Mouse (Mus musculus): Measurements from ENCODE around the gene Crtam. TPM values are rescaled to one million over a fixed set of nuclear protein-coding genes. Genes with fewer than 3 reads are reported as not detected.

The Crtam gene
- 0.21 TPM in 1 of 2 replicates, not detected in the other for polyA plus RNA-seq (2014; fragmentation: Nextera tagmentation; extraction: Ambion mirVana)

DNA sequence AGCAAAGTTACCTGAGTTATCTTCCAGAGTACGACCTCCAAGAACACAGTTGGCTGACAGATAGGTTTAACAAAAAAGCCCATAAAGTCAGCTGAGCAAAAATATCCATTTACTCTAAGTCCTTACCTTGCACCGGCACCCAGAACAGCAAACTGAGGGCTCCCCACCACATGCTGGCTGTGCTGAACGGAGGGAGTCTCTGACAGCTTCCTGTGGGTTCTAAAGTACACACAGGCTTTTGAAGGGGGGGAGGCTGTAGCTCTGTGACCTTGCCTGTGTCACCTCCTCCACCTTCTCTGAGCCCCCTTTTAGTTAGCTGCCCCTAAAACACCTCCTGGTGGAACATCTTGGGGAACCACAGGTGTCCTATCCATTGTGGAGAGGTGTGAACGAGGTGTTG lies at the start of gene Crtam:
Gene Crtam (minus strand): TSS at position 214 of the 400 bp plus-strand sequence.
- Histone ChIP-seq H3K9me3 (ENCODE audit: control insufficient read depth, low read length) (no peaks in the 10 kb centered on the region), H3K27ac (ENCODE audit: low read depth, low read length) (no peak within 1 kb of the TSS), H3K9ac (replicated peaks; ENCODE audit: low read depth, low read length) (no peak within 1 kb of the TSS), H3K4me2 (ENCODE audit: low read depth, low read length) (no peak within 1 kb of the TSS), H3K4me3 (ENCODE audit: low read depth, low read length) (no peak within 1 kb of the TSS), H3K27me3 (ENCODE audit: control insufficient read depth, insufficient read depth, low read length) (no peaks in the 10 kb centered on the region), H3K4me1 (ENCODE audit: control insufficient read depth, insufficient read depth, low read length) (no peaks in the 10 kb centered on the region), H3K36me3 (ENCODE audit: control insufficient read depth, insufficient read depth, low read length) (no peaks in the 10 kb centered on the region)
- ATAC-seq (ENCODE audit: low read depth), result no peak
- 69% methylated on average over 4 of the region's 4 CpGs for WGBS

DNA sequence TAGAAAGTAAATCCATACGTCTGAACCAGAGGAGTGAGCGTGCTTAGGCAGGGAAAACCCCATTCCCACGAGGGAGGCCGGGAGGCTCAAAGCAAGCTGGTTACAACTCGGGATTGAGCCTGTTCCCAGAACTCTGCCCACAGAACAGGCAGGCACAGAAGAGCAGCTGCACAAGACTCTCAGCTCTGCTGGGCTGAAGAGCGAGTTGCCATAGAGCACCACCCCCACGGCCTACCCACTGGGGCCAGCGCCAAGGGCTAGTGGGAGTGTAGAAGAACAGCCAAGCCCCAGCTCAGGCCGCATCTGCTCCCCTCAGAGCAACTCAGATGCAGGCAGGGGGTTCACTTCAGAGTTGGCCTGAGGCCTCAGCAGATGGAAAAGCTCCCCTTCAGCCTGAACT lies 49.7 kb upstream of the Crtam start:
- Histone ChIP-seq H3K4me1 (ENCODE audit: control insufficient read depth, insufficient read depth, low read length) (peaks cover 12% of the 10 kb centered on the region), H3K9me3 (ENCODE audit: control insufficient read depth, low read length) (no peaks in the 10 kb centered on the region), H3K36me3 (ENCODE audit: control insufficient read depth, insufficient read depth, low read length) (no peaks in the 10 kb centered on the region), H3K27me3 (ENCODE audit: control insufficient read depth, insufficient read depth, low read length) (no peaks in the 10 kb centered on the region), H3K27ac (ENCODE audit: low read depth, low read length) (no peak overlapping the region), H3K4me2 (ENCODE audit: low read depth, low read length) (no peak overlapping the region), H3K9ac (replicated peaks; ENCODE audit: low read depth, low read length) (no peak overlapping the region), H3K4me3 (ENCODE audit: low read depth, low read length) (no peak overlapping the region)
- no peak for ATAC-seq (ENCODE audit: low read depth)
- 73% methylated on average over 9 of the region's 9 CpGs for WGBS

DNA sequence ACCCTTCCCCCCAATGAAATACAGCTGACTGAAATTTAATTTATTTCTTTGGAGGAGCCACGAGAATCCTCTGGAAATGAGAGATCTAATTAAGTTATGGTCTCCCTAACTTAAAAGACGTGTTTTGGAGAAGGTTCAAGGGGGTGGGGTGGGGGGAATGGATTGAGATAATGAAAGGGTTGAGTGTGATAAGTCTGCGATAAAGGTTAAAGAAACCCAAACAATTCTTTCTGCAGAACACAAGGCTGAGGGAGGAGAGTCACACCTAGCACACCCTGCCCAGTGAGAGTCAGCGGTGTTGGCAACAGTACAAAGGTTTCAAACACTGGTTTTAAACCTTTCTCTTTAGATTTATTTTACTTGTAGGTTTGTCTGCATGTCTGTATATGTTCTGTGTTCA lies 49.0 kb upstream of the Crtam start:
- H3K4me2 ChIP-seq (ENCODE audit: low read depth, low read length), result no peak overlapping the region
- ATAC-seq (ENCODE audit: low read depth), result no peak
- 54% methylated on average over 4 of the region's 4 CpGs for WGBS
- H3K27ac ChIP-seq (ENCODE audit: low read depth, low read length), result no peak overlapping the region
- no peaks in the 10 kb centered on the region for H3K36me3 ChIP-seq (ENCODE audit: control insufficient read depth, insufficient read depth, low read length)
- no peaks in the 10 kb centered on the region for H3K9me3 ChIP-seq (ENCODE audit: control insufficient read depth, low read length)
- H3K27me3 ChIP-seq (ENCODE audit: control insufficient read depth, insufficient read depth, low read length), result no peaks in the 10 kb centered on the region
- H3K9ac ChIP-seq (replicated peaks; ENCODE audit: low read depth, low read length), result no peak overlapping the region
- H3K4me1 ChIP-seq (ENCODE audit: control insufficient read depth, insufficient read depth, low read length), result peaks cover 12% of the 10 kb centered on the region
- H3K4me3 ChIP-seq (ENCODE audit: low read depth, low read length), result no peak overlapping the region

DNA sequence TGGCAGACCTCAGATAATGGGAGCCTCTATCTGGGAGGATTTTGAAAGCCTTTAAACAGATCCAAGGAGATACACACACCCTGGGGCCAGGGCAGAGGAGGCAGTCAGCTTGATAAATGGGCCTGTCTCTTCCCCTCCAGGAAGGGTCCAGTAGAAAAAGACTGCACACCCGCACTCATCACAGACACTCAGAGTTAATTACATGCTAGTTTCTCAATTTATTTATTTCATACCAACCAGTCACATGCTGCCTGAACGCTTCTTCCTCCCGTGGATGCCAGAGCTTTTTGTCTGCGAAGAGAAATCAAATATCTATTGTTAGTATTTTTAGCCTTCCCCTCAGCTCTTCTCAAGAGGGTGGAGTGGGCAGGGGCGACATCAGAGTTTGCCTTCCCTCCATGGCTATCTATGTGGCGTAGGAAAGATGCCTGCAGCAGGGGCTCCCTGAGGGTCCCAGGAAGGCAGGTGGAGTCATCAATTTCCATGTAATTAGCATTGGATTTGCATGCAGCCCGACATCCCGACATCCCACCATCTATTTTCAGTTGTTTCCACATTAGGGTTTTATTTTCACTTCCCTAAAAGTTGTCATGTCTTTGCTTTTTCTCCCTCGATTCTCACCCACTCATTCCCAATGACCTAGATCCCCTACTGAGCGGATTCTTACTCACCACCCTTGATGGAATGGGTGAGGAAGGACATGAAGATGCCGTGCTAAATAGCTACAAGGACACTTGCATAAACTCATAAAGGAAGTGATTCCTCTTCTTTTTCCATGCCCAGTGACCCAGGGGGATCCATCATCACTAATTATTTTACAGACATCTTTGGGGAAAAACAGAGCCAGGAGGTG lies 46.9 kb upstream of the Crtam start:
- H3K9me3 ChIP-seq (ENCODE audit: control insufficient read depth, low read length), result no peaks in the 10 kb centered on the region
- no peaks in the 10 kb centered on the region for H3K36me3 ChIP-seq (ENCODE audit: control insufficient read depth, insufficient read depth, low read length)
- no peak overlapping the region for H3K4me2 ChIP-seq (ENCODE audit: low read depth, low read length)
- ATAC-seq (ENCODE audit: low read depth), result peak; percentile 41; the same call in 1 of the 2 replicates
- H3K27me3 ChIP-seq (ENCODE audit: control insufficient read depth, insufficient read depth, low read length), result no peaks in the 10 kb centered on the region
- peaks cover 12% of the 10 kb centered on the region for H3K4me1 ChIP-seq (ENCODE audit: control insufficient read depth, insufficient read depth, low read length)
- H3K9ac ChIP-seq (replicated peaks; ENCODE audit: low read depth, low read length), result no peak overlapping the region; the same call in 1 of the 2 replicates
- 31% methylated on average over 11 of the region's 11 CpGs for WGBS
- no peak overlapping the region for H3K4me3 ChIP-seq (ENCODE audit: low read depth, low read length)
- H3K27ac ChIP-seq (ENCODE audit: low read depth, low read length), result peak overlapping the region; percentile 63

DNA sequence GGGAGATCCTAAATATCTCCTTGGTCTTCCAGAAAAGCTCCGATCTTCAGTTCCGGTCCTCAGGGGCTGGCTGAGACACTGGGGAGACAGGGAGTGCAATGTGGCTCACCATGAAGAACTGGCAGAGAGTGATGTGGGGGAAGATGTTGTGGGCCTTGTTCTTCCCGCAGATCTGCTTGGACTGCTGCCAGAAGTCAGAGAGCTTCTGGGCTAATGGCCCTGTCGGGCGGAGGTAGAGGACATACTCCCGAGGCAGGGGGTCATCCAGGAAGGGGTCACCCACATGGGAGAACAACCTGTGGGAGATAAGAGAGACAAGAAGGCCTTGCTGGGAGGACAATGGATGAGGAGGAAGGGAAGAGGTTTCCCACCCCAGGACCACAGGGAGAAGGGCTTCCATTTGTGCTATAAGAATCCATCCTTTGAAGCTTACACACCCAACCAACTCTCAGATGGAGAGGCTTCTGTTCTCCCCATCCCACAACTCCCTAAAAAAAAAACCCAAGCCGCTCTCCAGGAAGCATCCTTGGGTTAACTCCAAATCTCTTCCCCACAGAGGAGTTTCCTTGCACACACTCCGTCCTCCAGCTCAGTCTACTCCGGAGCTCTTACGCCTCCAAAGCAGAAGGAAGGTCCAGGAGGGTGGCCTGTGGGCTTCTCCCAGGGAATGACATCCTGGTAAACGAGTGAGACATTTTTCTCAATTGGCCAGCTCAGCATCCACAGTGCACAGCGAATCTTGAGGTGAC lies 46.1 kb upstream of the Crtam start:
- Histone ChIP-seq H3K9ac (replicated peaks; ENCODE audit: low read depth, low read length) (no peak overlapping the region), H3K4me3 (ENCODE audit: low read depth, low read length) (no peak overlapping the region), H3K4me1 (ENCODE audit: control insufficient read depth, insufficient read depth, low read length) (peaks cover 12% of the 10 kb centered on the region), H3K27me3 (ENCODE audit: control insufficient read depth, insufficient read depth, low read length) (no peaks in the 10 kb centered on the region), H3K9me3 (ENCODE audit: control insufficient read depth, low read length) (no peaks in the 10 kb centered on the region), H3K4me2 (ENCODE audit: low read depth, low read length) (no peak overlapping the region), H3K36me3 (ENCODE audit: control insufficient read depth, insufficient read depth, low read length) (no peaks in the 10 kb centered on the region), H3K27ac (ENCODE audit: low read depth, low read length) (peak overlapping the region; percentile 63; the same call in 1 of the 2 replicates)
- ATAC-seq (ENCODE audit: low read depth), result no peak
- WGBS, result 67% methylated on average over 12 of the region's 12 CpGs

DNA sequence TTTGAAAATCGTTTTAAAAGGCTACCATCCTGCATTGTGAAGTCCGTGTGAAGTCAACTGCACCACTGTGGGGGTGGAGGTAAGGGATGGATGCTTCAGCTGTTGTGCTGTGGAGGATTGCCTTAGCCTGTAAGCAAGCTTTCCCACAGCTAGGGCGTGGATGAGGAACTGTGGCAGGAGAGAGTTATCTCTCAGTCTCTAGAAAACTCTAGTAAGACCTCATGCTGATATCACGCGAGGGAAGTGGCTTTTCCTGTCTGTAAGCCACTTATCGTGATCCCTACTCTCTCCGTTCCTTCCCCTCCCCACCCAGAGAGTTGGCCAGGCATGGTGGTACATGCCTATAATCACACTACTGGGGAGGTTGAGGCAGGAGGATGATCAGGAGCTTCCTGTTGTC lies 44.9 kb upstream of the Crtam start:
- no peak overlapping the region for H3K4me2 ChIP-seq (ENCODE audit: low read depth, low read length)
- WGBS, result 86% methylated on average over 7 of the region's 7 CpGs
- ATAC-seq (ENCODE audit: low read depth), result no peak

DNA sequence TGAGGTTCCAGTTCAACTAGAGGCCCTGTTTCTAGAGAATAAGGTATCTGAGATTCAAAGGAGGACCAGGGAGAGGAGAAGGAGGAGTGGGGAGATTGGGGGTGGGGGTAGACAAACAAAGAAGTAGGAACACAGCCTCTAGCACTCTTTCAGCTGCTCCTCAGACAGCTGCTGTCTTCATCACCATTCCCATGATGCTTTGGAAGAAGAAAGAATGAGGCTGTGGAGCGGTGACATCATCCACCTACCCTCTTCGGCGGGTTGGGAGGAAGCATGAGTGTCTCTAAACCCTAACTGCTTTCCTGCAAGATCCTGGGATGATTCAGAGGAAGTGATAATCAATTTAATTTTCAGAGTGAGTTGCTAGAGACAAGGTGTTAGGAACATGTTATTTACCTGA lies 44.4 kb upstream of the Crtam start:
- Histone ChIP-seq H3K36me3 (ENCODE audit: control insufficient read depth, insufficient read depth, low read length) (no peaks in the 10 kb centered on the region), H3K4me1 (ENCODE audit: control insufficient read depth, insufficient read depth, low read length) (peaks cover 12% of the 10 kb centered on the region), H3K4me2 (ENCODE audit: low read depth, low read length) (no peak overlapping the region), H3K27me3 (ENCODE audit: control insufficient read depth, insufficient read depth, low read length) (no peaks in the 10 kb centered on the region), H3K4me3 (ENCODE audit: low read depth, low read length) (no peak overlapping the region), H3K9me3 (ENCODE audit: control insufficient read depth, low read length) (no peaks in the 10 kb centered on the region), H3K27ac (ENCODE audit: low read depth, low read length) (no peak overlapping the region), H3K9ac (replicated peaks; ENCODE audit: low read depth, low read length) (no peak overlapping the region)
- ATAC-seq (ENCODE audit: low read depth), result no peak
- 88% methylated on average over 3 of the region's 3 CpGs for WGBS

More for the DNA sequence above, 44.9 kb upstream of the Crtam start:
- Histone ChIP-seq H3K36me3 (ENCODE audit: control insufficient read depth, insufficient read depth, low read length) (no peaks in the 10 kb centered on the region), H3K27me3 (ENCODE audit: control insufficient read depth, insufficient read depth, low read length) (no peaks in the 10 kb centered on the region), H3K27ac (ENCODE audit: low read depth, low read length) (no peak overlapping the region), H3K9ac (replicated peaks; ENCODE audit: low read depth, low read length) (no peak overlapping the region), H3K4me3 (ENCODE audit: low read depth, low read length) (no peak overlapping the region), H3K4me1 (ENCODE audit: control insufficient read depth, insufficient read depth, low read length) (peaks cover 12% of the 10 kb centered on the region), H3K9me3 (ENCODE audit: control insufficient read depth, low read length) (no peaks in the 10 kb centered on the region)

DNA sequence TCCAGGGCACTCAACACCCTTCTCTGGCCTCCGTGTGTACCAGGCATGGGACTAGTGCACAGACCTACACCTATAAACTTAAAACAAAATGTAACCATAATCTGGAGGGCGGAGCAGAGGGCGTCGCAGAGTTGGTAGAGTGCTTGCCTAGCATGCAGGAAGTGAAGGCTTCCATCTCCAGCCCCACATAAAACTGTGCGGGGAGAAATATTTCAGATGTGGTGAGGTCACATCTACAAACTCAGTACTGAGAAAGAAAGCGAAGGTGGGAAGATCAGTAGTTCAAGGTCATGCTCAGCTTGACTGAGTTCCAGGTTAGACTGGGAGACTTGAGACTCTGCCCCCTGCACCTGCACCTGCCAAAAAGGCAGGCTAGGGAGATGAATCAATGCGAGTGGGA lies 43.8 kb upstream of the Crtam start:
- 96% methylated on average over 7 of the region's 7 CpGs for WGBS
- H3K4me3 ChIP-seq (ENCODE audit: low read depth, low read length), result no peak overlapping the region
- no peaks in the 10 kb centered on the region for H3K36me3 ChIP-seq (ENCODE audit: control insufficient read depth, insufficient read depth, low read length)
- H3K4me1 ChIP-seq (ENCODE audit: control insufficient read depth, insufficient read depth, low read length), result peaks cover 12% of the 10 kb centered on the region
- no peak for ATAC-seq (ENCODE audit: low read depth)
- no peak overlapping the region for H3K9ac ChIP-seq (replicated peaks; ENCODE audit: low read depth, low read length)
- H3K9me3 ChIP-seq (ENCODE audit: control insufficient read depth, low read length), result no peaks in the 10 kb centered on the region
- no peak overlapping the region for H3K4me2 ChIP-seq (ENCODE audit: low read depth, low read length)
- H3K27ac ChIP-seq (ENCODE audit: low read depth, low read length), result no peak overlapping the region
- H3K27me3 ChIP-seq (ENCODE audit: control insufficient read depth, insufficient read depth, low read length), result no peaks in the 10 kb centered on the region

DNA sequence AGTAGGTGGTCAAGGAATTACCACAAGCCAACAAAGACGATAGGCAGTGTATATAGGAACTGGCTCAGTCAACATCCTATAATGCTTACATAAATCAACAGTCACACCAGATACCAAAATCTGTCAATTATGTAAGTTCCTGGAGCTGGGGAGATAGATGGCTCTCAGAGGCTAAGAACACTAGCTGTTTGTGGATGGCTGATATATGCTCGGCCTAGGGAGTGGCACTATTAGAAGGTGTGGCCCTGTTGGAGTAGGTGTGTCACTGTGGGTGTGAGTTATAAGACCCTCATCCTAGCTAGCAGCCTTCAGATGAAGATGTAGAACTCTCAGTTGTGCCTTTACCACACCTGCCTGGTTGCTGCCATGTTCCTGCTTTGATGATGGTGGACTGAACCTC lies 43.2 kb upstream of the Crtam start:
- Histone ChIP-seq H3K27me3 (ENCODE audit: control insufficient read depth, insufficient read depth, low read length) (no peaks in the 10 kb centered on the region), H3K27ac (ENCODE audit: low read depth, low read length) (no peak overlapping the region), H3K9ac (replicated peaks; ENCODE audit: low read depth, low read length) (no peak overlapping the region), H3K36me3 (ENCODE audit: control insufficient read depth, insufficient read depth, low read length) (no peaks in the 10 kb centered on the region), H3K9me3 (ENCODE audit: control insufficient read depth, low read length) (no peaks in the 10 kb centered on the region), H3K4me3 (ENCODE audit: low read depth, low read length) (no peak overlapping the region), H3K4me1 (ENCODE audit: control insufficient read depth, insufficient read depth, low read length) (peaks cover 12% of the 10 kb centered on the region), H3K4me2 (ENCODE audit: low read depth, low read length) (no peak overlapping the region)
- ATAC-seq (ENCODE audit: low read depth), result no peak
- WGBS, result 89% methylated on average over 2 of the region's 2 CpGs
